Mouse (Mus musculus): ENCODE measurements at regions not wholly inside any gene's neighbourhood (a gene's known extent, or its start where the extent isn't known, plus 50 kb on each side); places are given as distances from the start of the nearest gene placed in this dataset.

- H3K36me3 ChIP-seq (replicated peaks in 1 of 2; ENCODE audit: control insufficient read depth in 1 of 2, insufficient read depth in 1 of 2, low read length in 1 of 2): no peaks in the 10 kb centered on the region
- in situ Hi-C loops (cut with MboI; ENCODE audit: low pct_ligation_motif_present, low pct_unique_long_range_greater_than_20kb, low sequenced_read_pairs): no loop called here
- DNase-seq (ENCODE audit: extremely low read depth): no peak
- no peaks in the 10 kb centered on the region for H3K4me1 ChIP-seq (ENCODE audit: control insufficient read depth in 1 of 2, insufficient read depth in 2 of 2)
- no peak for TF ChIP-seq CHD2 (IDR thresholded peaks at IDR 0.05; ENCODE audit: low read length)
- no peak for TF ChIP-seq TBP (conservative IDR thresholded peaks at IDR 0.05; ENCODE audit: low read depth, low read length)
- no peak for TF ChIP-seq ZKSCAN1 (IDR thresholded peaks at IDR 0.05; ENCODE audit: borderline replicate concordance, low read depth, low read length)
- no peak for TF ChIP-seq CHD1 (IDR thresholded peaks at IDR 0.05; ENCODE audit: low read depth, low read length)
- no peak for TF ChIP-seq KAT2A (IDR thresholded peaks at IDR 0.05; ENCODE audit: insufficient replicate concordance, low read length)
- no peak for TF ChIP-seq PAX5 (IDR thresholded peaks at IDR 0.05; ENCODE audit: low read length)
- no peak for TF ChIP-seq ETS1 (conservative IDR thresholded peaks at IDR 0.05; ENCODE audit: low read depth, low read length)
- TF ChIP-seq E2F4 (IDR thresholded peaks at IDR 0.05; ENCODE audit: insufficient replicate concordance, low read depth, low read length): no peak
- TF ChIP-seq CTCF (conservative IDR thresholded peaks at IDR 0.05 in 1 of 2, IDR thresholded peaks at IDR 0.05 in 1 of 2; ENCODE audit: low read depth in 2 of 2, low read length in 2 of 2): no peak
- no peak for TF ChIP-seq EP300 (IDR thresholded peaks at IDR 0.05; ENCODE audit: low read length)
- TF ChIP-seq MEF2A (IDR thresholded peaks at IDR 0.05; ENCODE audit: borderline replicate concordance, low read depth, low read length): no peak
- no peak for TF ChIP-seq MAZ (IDR thresholded peaks at IDR 0.05; ENCODE audit: low read depth, low read length)
- no peak for TF ChIP-seq SMC3 (IDR thresholded peaks at IDR 0.05; ENCODE audit: low read depth, low read length)
- no peak for TF ChIP-seq NELFE (IDR thresholded peaks at IDR 0.05; ENCODE audit: low read depth, low read length)
- no peak for TF ChIP-seq GABPA (IDR thresholded peaks at IDR 0.05; ENCODE audit: insufficient replicate concordance, low read depth, low read length)
- TF ChIP-seq ZMIZ1 (IDR thresholded peaks at IDR 0.05; ENCODE audit: low read depth, low read length): no peak
- no peak for TF ChIP-seq IRF4 (IDR thresholded peaks at IDR 0.05; ENCODE audit: low read depth, low read length)
- no peak for TF ChIP-seq RCOR1 (conservative IDR thresholded peaks at IDR 0.05; ENCODE audit: low read depth, low read length)
- no peak for TF ChIP-seq JUN (IDR thresholded peaks at IDR 0.05; ENCODE audit: insufficient read depth, low read depth, low read length)
- no peaks in the 10 kb centered on the region for H3K79me2 ChIP-seq (replicated peaks; ENCODE audit: control insufficient read depth, extremely low read depth, insufficient read depth, poor library complexity, severe bottlenecking)
- H3K9ac ChIP-seq (ENCODE audit: insufficient read depth, low read depth): no peak overlapping the region
- no peak overlapping the region for H3K4me3 ChIP-seq (replicated peaks in 1 of 3; ENCODE audit: low read depth in 2 of 3, low read length in 2 of 3, poor library complexity in 1 of 3)
- H3K27ac ChIP-seq (ENCODE audit: insufficient read depth, low read depth): no peak overlapping the region
- H3K9me3 ChIP-seq (replicated peaks; ENCODE audit: low read length): peaks cover 55% of the 10 kb centered on the region
- dilution Hi-C loops (cut with MboI; ENCODE audit: extremely low pct_ligation_motif_present, extremely low pct_unique_long_range_greater_than_20kb, low sequenced_read_pairs): no loop called here
- no peaks in the 10 kb centered on the region for H3K27me3 ChIP-seq (replicated peaks)
- no peak overlapping the region for H3K4me2 ChIP-seq (ENCODE audit: insufficient read depth, low read depth, poor library complexity, severe bottlenecking)
Measured at GRCm38 (mm10) chr9:98091105-98091504, 58.1 kb upstream of the Clstn2 start.

- no peak overlapping the region for H3K27ac ChIP-seq (ENCODE audit: insufficient read depth, low read depth)
- H3K4me2 ChIP-seq (ENCODE audit: insufficient read depth, low read depth, poor library complexity, severe bottlenecking): no peak overlapping the region
- H3K4me3 ChIP-seq (replicated peaks in 1 of 3; ENCODE audit: low read depth in 2 of 3, low read length in 2 of 3, poor library complexity in 1 of 3): no peak overlapping the region
- dilution Hi-C loops (cut with MboI; ENCODE audit: extremely low pct_ligation_motif_present, extremely low pct_unique_long_range_greater_than_20kb, low sequenced_read_pairs): no loop called here
- H3K9me3 ChIP-seq (replicated peaks; ENCODE audit: low read length): peaks cover 52% of the 10 kb centered on the region
- no peaks in the 10 kb centered on the region for H3K36me3 ChIP-seq (replicated peaks in 1 of 2; ENCODE audit: control insufficient read depth in 1 of 2, insufficient read depth in 1 of 2, low read length in 1 of 2)
- H3K27me3 ChIP-seq (replicated peaks): no peaks in the 10 kb centered on the region
- H3K79me2 ChIP-seq (replicated peaks; ENCODE audit: control insufficient read depth, extremely low read depth, insufficient read depth, poor library complexity, severe bottlenecking): no peaks in the 10 kb centered on the region
- no peak for DNase-seq (ENCODE audit: extremely low read depth)
- H3K9ac ChIP-seq (ENCODE audit: insufficient read depth, low read depth): no peak overlapping the region
- in situ Hi-C loops (cut with MboI; ENCODE audit: low pct_ligation_motif_present, low pct_unique_long_range_greater_than_20kb, low sequenced_read_pairs): no loop called here
- TF ChIP-seq ETS1 (conservative IDR thresholded peaks at IDR 0.05; ENCODE audit: low read depth, low read length) (no peak), MAX (IDR thresholded peaks at IDR 0.05; ENCODE audit: low read length) (no peak), SMC3 (IDR thresholded peaks at IDR 0.05; ENCODE audit: low read depth, low read length) (no peak), IRF4 (IDR thresholded peaks at IDR 0.05; ENCODE audit: low read depth, low read length) (no peak), NRF1 (IDR thresholded peaks at IDR 0.05; ENCODE audit: low read depth, low read length) (no peak), CTCF (conservative IDR thresholded peaks at IDR 0.05 in 1 of 2, IDR thresholded peaks at IDR 0.05 in 1 of 2; ENCODE audit: low read depth in 2 of 2, low read length in 2 of 2) (no peak), PAX5 (IDR thresholded peaks at IDR 0.05; ENCODE audit: low read length) (no peak), HCFC1 (IDR thresholded peaks at IDR 0.05; ENCODE audit: low read depth, low read length) (no peak), RCOR1 (conservative IDR thresholded peaks at IDR 0.05; ENCODE audit: low read depth, low read length) (no peak), USF1 (IDR thresholded peaks at IDR 0.05; ENCODE audit: low read depth, low read length) (no peak), USF2 (conservative IDR thresholded peaks at IDR 0.05; ENCODE audit: low read depth, low read length) (no peak), MEF2A (IDR thresholded peaks at IDR 0.05; ENCODE audit: borderline replicate concordance, low read depth, low read length) (no peak), ZNF384 (IDR thresholded peaks at IDR 0.05; ENCODE audit: low read depth, low read length) (no peak), POLR2A (IDR thresholded peaks at IDR 0.05; ENCODE audit: low read depth, low read length) (no peak), ZKSCAN1 (IDR thresholded peaks at IDR 0.05; ENCODE audit: borderline replicate concordance, low read depth, low read length) (no peak), MAZ (IDR thresholded peaks at IDR 0.05; ENCODE audit: low read depth, low read length) (no peak), MXI1 (IDR thresholded peaks at IDR 0.05; ENCODE audit: low read depth, low read length) (no peak), JUND (conservative IDR thresholded peaks at IDR 0.05; ENCODE audit: low read depth, low read length) (no peak), ELF1 (IDR thresholded peaks at IDR 0.05; ENCODE audit: low read depth, low read length) (no peak)
- no peaks in the 10 kb centered on the region for H3K4me1 ChIP-seq (ENCODE audit: control insufficient read depth in 1 of 2, insufficient read depth in 2 of 2)
Measured at GRCm38 (mm10) chr9:98095064-98095790, 62.2 kb upstream of the Clstn2 start.
